Mouse (Mus musculus): ENCODE results near the gene Prdm1.
A peak's percentile ranks its signal among the peaks of the same experiment; 100 is the strongest.

The Prdm1 gene

GRCm38 (mm10) chr10:44492815-44493525 lies 35.3 kb downstream of the Prdm1 start:
- DNase-seq (ENCODE audit: low spot score in 2 of 2), result no peak

GRCm38 (mm10) chr10:44490899-44491422 lies 37.3 kb downstream of the Prdm1 start:
- DNase-seq (ENCODE audit: low spot score in 2 of 2), result no peak

- no peak for DNase-seq (ENCODE audit: low spot score in 2 of 2)
Measured at GRCm38 (mm10) chr10:44487132-44487531, 41.2 kb downstream of the Prdm1 start.

- DNase-seq (ENCODE audit: low spot score in 2 of 2), result no peak
Measured at GRCm38 (mm10) chr10:44484077-44484476, 44.2 kb downstream of the Prdm1 start.

- DNase-seq (ENCODE audit: low spot score in 2 of 2), result no peak
Measured at GRCm38 (mm10) chr10:44483116-44483515, 45.2 kb downstream of the Prdm1 start.

- DNase-seq (ENCODE audit: low spot score in 2 of 2), result no peak
Measured at GRCm38 (mm10) chr10:44481379-44481778, 46.9 kb downstream of the Prdm1 start.

- DNase-seq (ENCODE audit: low spot score in 2 of 2), result no peak
Measured at GRCm38 (mm10) chr10:44479286-44479685, 49.0 kb downstream of the Prdm1 start.

- DNase-seq (ENCODE audit: low spot score in 2 of 2), result no peak
Measured at GRCm38 (mm10) chr10:44478091-44478490, 50.2 kb downstream of the Prdm1 start.

- DNase-seq (ENCODE audit: low spot score in 2 of 2), result no peak
Measured at GRCm38 (mm10) chr10:44477240-44477639, 51.1 kb downstream of the Prdm1 start.

- no peak for DNase-seq (ENCODE audit: low spot score in 2 of 2)
Measured at GRCm38 (mm10) chr10:44476523-44476922, 51.8 kb downstream of the Prdm1 start.

GRCm38 (mm10) chr10:44475376-44475775 lies 52.9 kb downstream of the Prdm1 start:
- no peak for DNase-seq (ENCODE audit: low spot score in 2 of 2)

- DNase-seq (ENCODE audit: low spot score in 2 of 2), result no peak
Measured at GRCm38 (mm10) chr10:44474256-44474655, 54.0 kb downstream of the Prdm1 start.

- no peak for DNase-seq (ENCODE audit: low spot score in 2 of 2)
Measured at GRCm38 (mm10) chr10:44465618-44466017, 62.7 kb downstream of the Prdm1 start.

GRCm38 (mm10) chr10:44464563-44464962 lies 63.7 kb downstream of the Prdm1 start:
- DNase-seq (ENCODE audit: low spot score in 2 of 2), result no peak

- no peak for DNase-seq (ENCODE audit: low spot score in 2 of 2)
Measured at GRCm38 (mm10) chr10:44463856-44464255, 64.4 kb downstream of the Prdm1 start.

- no peak for DNase-seq (ENCODE audit: low spot score in 2 of 2)
Measured at GRCm38 (mm10) chr10:44462351-44462750, 66.0 kb downstream of the Prdm1 start.

GRCm38 (mm10) chr10:44461063-44461462 lies 67.2 kb downstream of the Prdm1 start:
- DNase-seq (ENCODE audit: low spot score in 2 of 2), result no peak

- DNase-seq (ENCODE audit: low spot score in 2 of 2), result peak; percentile 67 to 88
Measured at GRCm38 (mm10) chr10:44460095-44460810, 68.0 kb downstream of the Prdm1 start.

GRCm38 (mm10) chr10:44459321-44460000 lies 68.8 kb downstream of the Prdm1 start:
- DNase-seq (ENCODE audit: low spot score in 2 of 2), result no peak

GRCm38 (mm10) chr10:44458534-44459315 lies 69.6 kb downstream of the Prdm1 start:
- DNase-seq (ENCODE audit: low spot score in 2 of 2), result peak; percentile 70 to 83

- no peak for DNase-seq (ENCODE audit: low spot score in 2 of 2)
Measured at GRCm38 (mm10) chr10:44457791-44458533, 70.3 kb downstream of the Prdm1 start.
